Mouse (Mus musculus) midbrain, embryonic 10.5 days (tissue): ENCODE measurements at regions not wholly inside any gene's neighbourhood (a gene's known extent, or its start where the extent isn't known, plus 50 kb on each side); places are given as distances from the start of the nearest gene placed in this dataset.
A peak's percentile ranks its signal among the peaks of the same experiment; 100 is the strongest.

ENCODE experiments used
- DNase-seq: peaks from one replicate; pipeline ENCODE4 v3.0.0-alpha.2; 2017; ENCODE audit warnings: low spot score
- H3K27ac ChIP-seq: fragments of 300-500 bp; sonication (generic); replicated peaks from 2 replicates; pipeline ENCODE4 v1.5.1; 2016; ENCODE audit warnings: mild to moderate bottlenecking
- H3K27me3 ChIP-seq: fragments of 300-500 bp; sonication (generic); 2 replicates; pipeline ENCODE4 v1.6.1; 2016; ENCODE audit warnings: low read depth, mild to moderate bottlenecking; ENCODE audit not compliant: poor library complexity, severe bottlenecking
- H3K36me3 ChIP-seq: fragments of 300-500 bp; sonication (generic); 2 replicates; pipeline ENCODE4 v1.6.1; 2016; ENCODE audit warnings: mild to moderate bottlenecking, moderate library complexity
- H3K4me1 ChIP-seq: fragments of 300-500 bp; sonication (generic); 2 replicates; pipeline ENCODE4 v1.6.1; 2016
- H3K4me3 ChIP-seq: fragments of 300-500 bp; sonication (generic); 2 replicates; pipeline ENCODE4 v1.5.1; 2016; ENCODE audit warnings: mild to moderate bottlenecking, moderate library complexity
- H3K9me3 ChIP-seq: fragments of 300-500 bp; sonication (generic); replicated peaks from 2 replicates; pipeline ENCODE4 v1.6.1; 2016; ENCODE audit warnings: mild to moderate bottlenecking
- WGBS: fragments of 180-500 bp; shearing (Covaris S2); methylation state at CpG from one replicate; pipeline ENCODE4 v1.1.7; 2016; 5-methylcytosine and 5-hydroxymethylcytosine counted together

- Histone ChIP-seq H3K9me3 (no peaks in the 10 kb centered on the region), H3K27ac (no peak overlapping the region), H3K4me1 (peaks cover 25% of the 10 kb centered on the region), H3K36me3 (no peaks in the 10 kb centered on the region), H3K27me3 (peaks cover 8% of the 10 kb centered on the region), H3K4me3 (no peak overlapping the region)
- DNase-seq = no peak
- WGBS = 61% methylated on average over 15 of the region's 15 CpGs
These were observed 151.1 kb downstream of the Irs2 start for GRCm38 (mm10) chr8:10856996-10857720.

GRCm38 (mm10) chr8:10855696-10856095 lies 152.6 kb downstream of the Irs2 start:
- Histone ChIP-seq H3K27me3 (peaks cover 3% of the 10 kb centered on the region; the same call in 1 of the 2 replicates), H3K36me3 (no peaks in the 10 kb centered on the region), H3K9me3 (no peaks in the 10 kb centered on the region), H3K27ac (peak overlapping the region; percentile 42), H3K4me3 (no peak overlapping the region), H3K4me1 (peaks cover 25% of the 10 kb centered on the region)
- WGBS = 90% methylated on average over 3 of the region's 3 CpGs
- no peak for DNase-seq

DNA sequence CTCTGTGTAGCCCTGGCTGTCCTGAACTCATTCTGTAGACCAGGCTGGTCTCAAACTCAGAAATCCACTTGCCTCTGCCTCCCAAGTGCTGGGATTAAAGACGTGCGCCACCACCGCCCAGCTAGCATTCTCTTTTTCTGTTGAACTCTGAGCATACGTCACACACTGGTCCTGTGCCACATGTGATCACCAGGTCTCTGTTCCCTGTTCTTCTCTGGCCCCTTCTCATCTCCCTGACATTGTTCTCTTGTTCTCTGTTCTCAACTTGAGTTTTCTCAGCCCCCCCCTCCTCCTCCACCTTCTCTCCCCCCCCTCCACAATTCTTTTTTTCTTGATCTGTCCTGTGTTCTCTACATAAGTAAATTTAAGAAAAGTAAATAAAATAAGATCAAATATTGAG lies 153.1 kb downstream of the Irs2 start:
- Histone ChIP-seq H3K27ac (no peak overlapping the region; the same call in 1 of the 2 replicates), H3K27me3 (peaks cover 3% of the 10 kb centered on the region; the same call in 1 of the 2 replicates), H3K9me3 (no peaks in the 10 kb centered on the region), H3K36me3 (no peaks in the 10 kb centered on the region), H3K4me1 (peaks cover 25% of the 10 kb centered on the region), H3K4me3 (no peak overlapping the region)
- 80% methylated on average over 4 of the region's 4 CpGs for WGBS
- DNase-seq = no peak

- DNase-seq = no peak
- 62% methylated on average over 6 of the region's 6 CpGs for WGBS
- H3K36me3 ChIP-seq = no peaks in the 10 kb centered on the region
- H3K27ac ChIP-seq = no peak overlapping the region; the same call in none of the 2 replicates
- no peaks in the 10 kb centered on the region for H3K9me3 ChIP-seq
- no peak overlapping the region for H3K4me3 ChIP-seq
- H3K4me1 ChIP-seq = peaks cover 25% of the 10 kb centered on the region
- H3K27me3 ChIP-seq = peaks cover 3% of the 10 kb centered on the region; the same call in 1 of the 2 replicates
These were observed 153.7 kb downstream of the Irs2 start for GRCm38 (mm10) chr8:10854600-10854999.

DNA sequence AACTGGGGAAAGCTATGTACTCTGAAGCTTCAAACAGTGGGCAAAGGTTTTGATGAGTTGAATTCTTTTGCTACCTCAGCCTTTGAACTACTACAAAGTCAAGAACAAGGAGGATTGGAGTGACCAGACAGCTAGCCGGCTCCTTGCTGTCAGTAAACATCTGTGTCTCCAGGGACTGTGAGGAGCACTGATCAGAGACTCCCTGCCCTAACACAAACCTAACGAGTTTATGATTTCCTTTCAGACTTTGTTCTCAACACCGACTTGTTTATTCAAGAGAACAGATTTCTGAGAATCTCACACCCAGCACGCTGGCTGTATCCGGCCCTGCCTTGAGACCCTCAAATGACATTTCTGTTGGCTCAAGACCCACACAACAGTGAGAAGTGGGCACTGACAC lies 154.4 kb downstream of the Irs2 start:
- Histone ChIP-seq H3K27me3 (peaks cover 3% of the 10 kb centered on the region; the same call in 1 of the 2 replicates), H3K36me3 (no peaks in the 10 kb centered on the region), H3K4me1 (peaks cover 25% of the 10 kb centered on the region), H3K4me3 (no peak overlapping the region), H3K27ac (no peak overlapping the region), H3K9me3 (no peaks in the 10 kb centered on the region)
- 81% methylated on average over 5 of the region's 5 CpGs for WGBS
- no peak for DNase-seq

DNA sequence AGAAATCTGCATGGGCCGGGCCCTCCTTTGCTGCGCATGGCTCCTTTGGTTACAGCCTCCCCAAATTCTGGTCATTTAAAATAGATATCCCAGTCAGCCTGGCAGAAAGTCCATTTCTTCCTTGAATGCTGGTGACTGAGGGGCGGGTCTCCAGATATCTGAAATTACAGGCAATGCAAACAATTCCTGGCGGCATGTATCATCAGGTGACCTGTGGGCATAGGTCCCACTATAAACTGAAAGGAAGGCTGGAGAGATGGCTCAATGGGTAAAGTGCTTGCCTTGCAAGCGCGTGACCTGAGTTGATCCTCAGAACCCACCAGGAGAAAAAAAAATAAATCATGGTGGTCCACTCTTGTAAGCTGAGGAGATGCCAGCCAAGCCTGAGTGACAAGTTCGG lies 158.3 kb downstream of the Irs2 start:
- H3K4me3 ChIP-seq = no peak overlapping the region
- 86% methylated on average over 7 of the region's 7 CpGs for WGBS
- peaks cover 7% of the 10 kb centered on the region for H3K4me1 ChIP-seq
- no peaks in the 10 kb centered on the region for H3K36me3 ChIP-seq
- H3K27ac ChIP-seq = no peak overlapping the region
- H3K9me3 ChIP-seq = no peaks in the 10 kb centered on the region
- 0 out of 2 replicates have a peak, but pooled peaks cover 3% of the 10 kb centered on the region for H3K27me3 ChIP-seq
- no peak for DNase-seq

DNA sequence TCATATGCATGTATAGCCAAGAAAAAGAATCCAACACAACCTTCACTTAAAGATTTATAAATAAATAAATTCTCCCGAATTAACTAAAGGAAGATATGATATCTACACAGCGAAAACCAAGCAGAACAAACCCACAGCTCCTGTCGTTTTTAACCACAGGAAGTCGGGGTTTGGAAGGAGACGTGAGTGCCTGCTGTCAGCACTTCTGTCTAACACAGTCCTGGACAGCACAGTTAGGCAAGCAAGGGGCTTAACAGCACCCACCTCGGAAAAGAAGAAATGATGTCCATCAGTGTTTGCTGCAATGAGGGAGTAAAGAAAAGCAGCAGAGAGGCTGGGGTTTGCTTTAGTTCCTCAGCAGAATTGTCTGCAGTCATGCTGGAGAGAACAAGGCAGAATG lies 162.7 kb downstream of the Irs2 start:
- Histone ChIP-seq H3K4me3 (no peak overlapping the region), H3K27me3 (0 out of 2 replicates have a peak, but pooled peaks cover 3% of the 10 kb centered on the region), H3K4me1 (0 out of 2 replicates have a peak, but pooled peaks cover 4% of the 10 kb centered on the region), H3K36me3 (no peaks in the 10 kb centered on the region), H3K9me3 (no peaks in the 10 kb centered on the region), H3K27ac (no peak overlapping the region)
- WGBS = 82% methylated on average over 6 of the region's 6 CpGs
- DNase-seq = no peak

GRCm38 (mm10) chr8:10840853-10841531 lies 167.3 kb downstream of the Irs2 start:
- Histone ChIP-seq H3K27ac (no peak overlapping the region), H3K27me3 (0 out of 2 replicates have a peak, but pooled peaks cover 1% of the 10 kb centered on the region)
- WGBS = 95% methylated on average over 12 of the region's 12 CpGs

GRCm38 (mm10) chr8:10840044-10840443 lies 168.2 kb downstream of the Irs2 start:
- Histone ChIP-seq H3K27me3 (no peaks in the 10 kb centered on the region), H3K4me1 (0 out of 2 replicates have a peak, but pooled peaks cover 4% of the 10 kb centered on the region), H3K4me3 (no peak overlapping the region), H3K9me3 (no peaks in the 10 kb centered on the region), H3K27ac (no peak overlapping the region), H3K36me3 (no peaks in the 10 kb centered on the region)
- 97% methylated on average over 1 of the region's 1 CpGs for WGBS
- DNase-seq = no peak

More at GRCm38 (mm10) chr8:10840853-10841531, 167.3 kb downstream of the Irs2 start:
- 0 out of 2 replicates have a peak, but pooled peaks cover 4% of the 10 kb centered on the region for H3K4me1 ChIP-seq
- H3K9me3 ChIP-seq = no peaks in the 10 kb centered on the region
- no peaks in the 10 kb centered on the region for H3K36me3 ChIP-seq
- no peak overlapping the region for H3K4me3 ChIP-seq
- DNase-seq = no peak

- DNase-seq = no peak
- H3K27me3 ChIP-seq = no peaks in the 10 kb centered on the region
- H3K27ac ChIP-seq = no peak overlapping the region
- no peak overlapping the region for H3K4me3 ChIP-seq
- 88% methylated on average over 6 of the region's 6 CpGs for WGBS
- no peaks in the 10 kb centered on the region for H3K36me3 ChIP-seq
- no peaks in the 10 kb centered on the region for H3K4me1 ChIP-seq
- no peaks in the 10 kb centered on the region for H3K9me3 ChIP-seq
These were observed 173.2 kb downstream of the Irs2 start for GRCm38 (mm10) chr8:10835054-10835453.

DNA sequence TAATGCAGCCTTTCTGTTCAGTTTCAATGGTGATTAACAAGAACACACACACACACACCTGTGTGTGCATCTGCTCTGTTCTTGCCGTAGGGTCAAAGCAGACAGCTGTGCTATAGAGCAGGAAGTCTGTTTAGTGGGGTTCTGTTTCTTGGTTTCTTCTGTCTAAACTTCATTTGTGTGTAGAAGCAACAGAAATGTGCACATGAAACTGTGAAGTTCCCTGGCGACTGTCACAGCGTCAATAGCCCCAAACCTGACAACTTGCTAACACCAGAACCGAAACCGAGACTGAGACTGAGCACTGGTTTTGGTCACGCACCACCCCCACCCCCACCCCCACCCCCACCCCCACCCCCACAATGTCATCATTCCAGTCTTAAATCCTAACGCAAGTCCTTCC lies 176.4 kb downstream of the Irs2 start:
- H3K27ac ChIP-seq = no peak overlapping the region
- no peak overlapping the region for H3K4me3 ChIP-seq
- H3K27me3 ChIP-seq = 0 out of 2 replicates have a peak, but pooled peaks cover 9% of the 10 kb centered on the region
- H3K9me3 ChIP-seq = no peaks in the 10 kb centered on the region
- H3K36me3 ChIP-seq = no peaks in the 10 kb centered on the region
- WGBS = 90% methylated on average over 7 of the region's 7 CpGs
- peaks cover 4% of the 10 kb centered on the region for H3K4me1 ChIP-seq
- no peak for DNase-seq

DNA sequence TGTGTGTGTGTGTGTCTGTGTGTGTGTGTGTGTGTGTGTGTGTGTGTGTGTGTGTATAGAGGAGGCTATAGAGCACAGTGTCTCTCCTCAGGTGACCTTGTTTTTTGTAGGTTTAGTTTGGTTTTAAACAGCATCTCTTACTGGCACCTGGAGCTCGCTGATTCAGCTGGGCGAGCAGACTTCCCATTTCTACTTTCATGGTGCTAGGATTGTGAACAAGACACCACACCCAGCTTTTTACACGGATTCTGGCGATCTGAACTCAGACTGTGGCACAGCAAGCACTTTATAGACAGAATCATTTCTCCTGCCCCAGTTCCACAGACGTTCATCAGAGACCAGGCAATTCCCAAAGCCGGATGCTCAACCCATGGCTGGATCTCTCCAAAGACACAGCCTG lies 177.0 kb downstream of the Irs2 start:
- Histone ChIP-seq H3K4me3 (no peak overlapping the region), H3K27me3 (0 out of 2 replicates have a peak, but pooled peaks cover 9% of the 10 kb centered on the region), H3K4me1 (peaks cover 4% of the 10 kb centered on the region), H3K27ac (no peak overlapping the region), H3K9me3 (no peaks in the 10 kb centered on the region), H3K36me3 (no peaks in the 10 kb centered on the region)
- no peak for DNase-seq
- WGBS = 87% methylated on average over 6 of the region's 6 CpGs

DNA sequence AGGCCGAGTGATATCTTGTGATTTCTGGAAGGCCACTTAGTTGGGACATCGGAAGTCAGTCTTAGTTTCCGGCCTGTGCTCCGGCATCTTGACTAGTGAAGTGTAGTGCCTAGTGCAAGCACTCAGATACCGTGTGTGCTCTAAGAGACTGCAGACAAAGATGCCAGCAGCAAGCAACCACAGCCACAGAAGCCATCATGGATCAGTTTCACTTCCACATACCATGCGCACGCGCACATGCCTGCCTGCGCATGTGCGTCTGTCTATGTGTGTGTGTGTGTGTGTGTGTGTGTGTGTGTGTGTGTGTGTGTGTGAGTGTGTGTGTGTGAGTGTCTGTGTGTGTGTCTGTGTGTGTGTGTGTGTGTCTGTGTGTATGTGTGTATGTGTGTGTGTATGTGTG lies 177.4 kb downstream of the Irs2 start:
- Histone ChIP-seq H3K27me3 (0 out of 2 replicates have a peak, but pooled peaks cover 9% of the 10 kb centered on the region), H3K36me3 (no peaks in the 10 kb centered on the region), H3K4me3 (no peak overlapping the region), H3K9me3 (no peaks in the 10 kb centered on the region), H3K4me1 (peaks cover 4% of the 10 kb centered on the region), H3K27ac (no peak overlapping the region)
- DNase-seq = no peak
- 92% methylated on average over 10 of the region's 10 CpGs for WGBS
